Mouse (Mus musculus) layer of hippocampus, postnatal 25 days (tissue): ENCODE data around the gene Hspa12a. TPM values are rescaled to one million over a fixed set of nuclear protein-coding genes. Genes with fewer than 3 reads are reported as not detected.
"Not testable (repeated sequence)": the region's sequence is repeated elsewhere in the genome, so short reads cannot be mapped to it uniquely, and the experiment has no call there.

ENCODE experiments used
- DNase-seq, 2 experiments: peaks; one replicate each; pipeline ENCODE4 v3.0.0; 2022; ENCODE audit warnings: mixed read lengths in 2 of 2, low spot score in 1 of 2; ENCODE audit errors: extremely low spot score in 1 of 2
- total RNA-seq, 2 experiments: library from RNA; stranded (reverse); gene quantifications; 2 replicates each; pipeline ENCODE4 v1.2.3; 2021

The Hspa12a gene
- total RNA-seq, 2 experiments from 2014 or later: 236 to 241 TPM

- peak; percentile 61 to 83 for DNase-seq
Measured at GRCm38 (mm10) chr19:58911386-58911785, 32.1 kb downstream of the Hspa12a start.

- no peak for DNase-seq
Measured at GRCm38 (mm10) chr19:58910941-58911368, 32.5 kb downstream of the Hspa12a start.

GRCm38 (mm10) chr19:58908018-58908417 is 35.4 kb downstream of the Hspa12a start:
- no peak for DNase-seq

- DNase-seq: no peak
Measured at GRCm38 (mm10) chr19:58906685-58907084, 36.8 kb downstream of the Hspa12a start.

DNA sequence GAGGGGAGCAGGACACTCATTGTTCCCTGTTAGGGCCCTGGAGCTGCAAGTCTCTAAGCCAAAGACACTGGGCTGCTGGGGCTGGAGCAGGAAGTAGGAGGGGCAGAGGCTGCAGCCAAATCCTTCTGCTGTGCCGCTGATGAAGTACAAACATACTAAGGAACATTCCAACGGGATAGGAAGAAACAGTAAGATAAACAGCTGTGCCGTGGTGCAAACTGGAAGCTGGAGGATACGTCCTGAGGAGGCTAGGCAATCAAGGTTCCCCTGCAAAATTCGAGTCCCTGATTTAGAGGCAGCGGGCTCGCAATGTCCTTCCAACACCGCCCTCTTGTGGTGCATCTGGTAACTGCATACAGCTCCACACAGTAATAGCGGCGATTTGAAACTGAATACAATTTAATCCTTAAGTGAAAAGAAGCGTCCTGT is 39.5 kb downstream of the Hspa12a start:
- peak; percentile 87 to 100 for DNase-seq

DNA sequence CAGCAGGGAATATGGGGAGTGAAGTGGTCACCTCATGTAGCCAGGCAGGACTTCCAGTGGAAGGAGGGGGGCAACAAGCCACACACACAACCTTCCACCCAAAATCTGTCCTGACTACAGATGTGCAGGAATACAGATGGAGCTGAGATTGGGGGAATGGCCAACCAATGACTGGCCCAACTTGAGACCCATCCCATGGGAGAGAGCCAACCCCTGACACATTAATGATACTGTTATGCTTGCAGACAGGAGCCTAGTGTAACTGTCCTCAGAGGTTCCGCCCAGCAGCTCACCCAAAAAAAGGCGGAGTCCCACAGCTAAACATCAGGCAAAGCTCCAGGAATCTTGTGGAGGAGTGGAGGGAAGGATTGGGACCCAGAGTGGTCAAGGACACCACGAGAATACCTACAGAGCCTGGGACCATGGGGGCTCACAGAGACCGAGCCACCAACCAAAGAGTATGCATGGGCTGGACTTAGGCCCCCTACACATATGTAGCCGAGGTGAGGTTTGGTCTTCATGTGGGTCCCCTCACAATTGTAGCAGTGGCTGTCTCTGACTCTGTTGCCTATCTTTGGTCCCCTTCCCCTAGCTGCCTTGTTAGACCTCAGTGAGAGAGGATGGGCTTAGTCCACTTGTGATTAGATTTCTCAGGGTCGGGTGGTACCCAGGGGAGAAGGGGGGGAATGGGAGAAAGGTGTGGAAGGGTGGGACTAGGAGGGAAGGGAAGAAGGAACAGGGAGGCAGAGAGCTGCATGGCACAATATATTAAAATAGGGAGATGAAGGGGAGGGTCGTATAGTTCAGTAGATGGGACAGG is 40.2 kb downstream of the Hspa12a start:
- no peak for DNase-seq

- not testable (repeated sequence) for DNase-seq
Measured at GRCm38 (mm10) chr19:58900471-58900870, 43.0 kb downstream of the Hspa12a start.

DNA sequence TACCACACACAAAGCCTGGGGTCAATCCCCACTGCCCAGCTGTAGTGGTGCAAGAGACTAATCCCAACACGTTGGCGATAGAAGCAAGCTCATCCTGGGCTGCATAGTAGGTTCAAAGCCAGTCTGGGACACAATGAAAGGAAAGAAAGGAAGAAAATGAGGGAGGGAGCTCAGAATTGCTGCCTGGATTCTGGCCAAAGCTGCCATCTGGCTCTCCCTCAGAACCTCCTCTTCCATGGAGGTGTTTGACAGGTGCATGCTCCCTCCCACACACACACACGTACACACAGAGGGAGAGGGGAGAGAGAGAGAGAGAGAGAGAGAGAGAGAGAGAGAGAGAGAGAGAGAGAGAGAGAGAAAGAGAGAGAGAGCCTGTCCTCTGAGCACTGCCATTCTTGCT is 47.2 kb downstream of the Hspa12a start:
- DNase-seq: peak in 1 of 2 experiments; percentile 36

- no peak for DNase-seq
Measured at GRCm38 (mm10) chr19:58889306-58890038, 54.0 kb downstream of the Hspa12a start.

- no peak for DNase-seq
Measured at GRCm38 (mm10) chr19:58886467-58886866, 57.0 kb downstream of the Hspa12a start.

- DNase-seq: no peak
Measured at GRCm38 (mm10) chr19:58883451-58883850, 60.0 kb downstream of the Hspa12a start.

GRCm38 (mm10) chr19:58882336-58882735 is 61.1 kb downstream of the Hspa12a start:
- DNase-seq: no peak

GRCm38 (mm10) chr19:58879330-58879957 is 64.0 kb downstream of the Hspa12a start:
- no peak for DNase-seq

DNA sequence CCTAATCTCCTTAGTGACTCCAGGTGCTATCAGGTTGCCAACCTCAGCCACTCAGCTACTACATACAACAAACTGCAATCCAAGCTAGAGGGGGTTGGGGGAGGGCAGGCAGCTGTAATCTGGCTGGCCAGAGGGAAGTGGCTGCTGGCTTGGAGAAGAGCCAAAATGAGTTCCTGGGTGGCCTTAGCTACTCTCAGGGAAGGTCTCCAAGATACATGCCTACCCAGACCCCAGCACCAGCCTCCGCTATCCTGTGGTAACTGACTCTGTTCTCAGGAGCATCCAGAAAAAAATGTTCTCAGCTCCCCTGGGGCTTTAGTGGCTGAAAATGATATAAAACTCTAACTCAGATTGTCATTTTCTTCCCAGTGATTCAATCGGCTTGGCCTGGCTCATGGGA is 64.9 kb downstream of the Hspa12a start:
- DNase-seq: no peak

- no peak for DNase-seq
Measured at GRCm38 (mm10) chr19:58873536-58873935, 69.9 kb downstream of the Hspa12a start.

- DNase-seq: no peak
Measured at GRCm38 (mm10) chr19:58872381-58873259, 70.8 kb downstream of the Hspa12a start.

DNA sequence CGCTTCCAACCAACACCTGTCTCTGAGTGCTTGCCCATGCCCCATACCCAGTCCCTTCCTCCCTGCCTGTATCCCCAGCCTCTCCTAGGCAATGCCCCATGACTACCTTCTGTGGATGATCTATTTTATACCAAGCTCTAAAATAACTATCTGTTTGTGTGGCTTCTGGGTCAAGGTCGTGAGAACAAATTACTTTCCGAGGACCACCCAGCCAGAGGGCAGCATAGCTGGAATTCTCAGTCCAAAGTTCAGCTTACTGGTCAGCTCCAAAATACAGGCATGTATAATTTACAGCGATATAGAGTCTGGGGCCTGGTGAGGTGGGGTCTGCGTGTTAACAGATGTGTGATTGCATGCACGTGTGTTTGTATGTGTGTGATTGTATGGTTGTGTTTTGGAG is 71.6 kb downstream of the Hspa12a start:
- no peak for DNase-seq

GRCm38 (mm10) chr19:58866651-58867050 is 76.8 kb downstream of the Hspa12a start:
- DNase-seq: no peak

- no peak for DNase-seq
Measured at GRCm38 (mm10) chr19:58865224-58865623, 78.2 kb downstream of the Hspa12a start.

DNA sequence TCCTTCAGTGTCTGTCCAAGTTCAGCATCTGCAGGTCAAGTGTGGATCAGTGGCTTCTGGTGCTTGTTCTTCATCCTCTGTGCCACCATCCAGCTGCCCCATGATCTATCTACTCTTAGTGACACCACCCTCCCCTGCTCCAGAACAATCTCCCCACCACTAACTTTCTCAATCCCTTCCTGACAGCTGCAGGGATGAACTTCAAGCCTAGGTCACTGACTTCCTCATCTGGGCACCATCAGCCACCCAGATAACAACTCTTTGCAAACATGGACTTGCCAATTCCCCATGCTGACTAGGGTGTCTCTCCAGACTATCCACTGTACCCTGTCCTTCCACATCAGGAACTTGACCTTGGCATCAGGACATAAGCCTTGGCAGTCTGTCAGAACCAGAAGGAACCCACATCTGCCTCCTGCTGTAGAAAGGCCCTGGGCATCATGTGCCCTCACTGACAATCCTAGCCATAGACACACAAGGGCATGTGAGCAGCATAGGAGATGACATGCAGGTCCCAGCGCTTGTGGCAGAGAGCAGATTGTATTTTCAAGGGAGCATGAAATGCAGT is 79.4 kb downstream of the Hspa12a start:
- no peak for DNase-seq
